Mouse (Mus musculus): ENCODE measurements around the gene Fas. TPM values are rescaled to one million over a fixed set of nuclear protein-coding genes. Genes with fewer than 3 reads are reported as not detected.

Fas gene
- total and polyA plus RNA-seq, 3 experiments = 0.19 to 8.6 (median 8.6) TPM

DNA sequence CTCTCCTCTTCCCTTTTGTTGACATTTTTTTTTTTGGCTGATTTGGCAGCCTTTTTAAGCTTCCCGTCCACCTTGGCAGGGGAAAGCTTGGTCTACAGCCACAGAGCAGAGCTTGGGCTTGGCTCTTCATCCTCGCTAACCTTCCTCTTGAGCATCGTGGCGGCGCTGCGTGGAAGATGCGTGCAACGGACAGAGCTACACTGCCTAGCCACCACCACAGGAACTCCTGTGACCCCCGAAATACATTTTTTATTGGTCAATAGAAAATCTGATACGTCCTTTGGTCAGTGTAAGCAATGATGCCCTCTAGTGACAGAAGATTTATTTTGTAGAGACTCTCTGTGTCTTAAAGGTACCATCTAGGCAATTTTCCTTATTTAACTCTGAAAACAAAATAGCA, 6.1 kb upstream of the Fas start:
- no peak for DNase-seq

DNA sequence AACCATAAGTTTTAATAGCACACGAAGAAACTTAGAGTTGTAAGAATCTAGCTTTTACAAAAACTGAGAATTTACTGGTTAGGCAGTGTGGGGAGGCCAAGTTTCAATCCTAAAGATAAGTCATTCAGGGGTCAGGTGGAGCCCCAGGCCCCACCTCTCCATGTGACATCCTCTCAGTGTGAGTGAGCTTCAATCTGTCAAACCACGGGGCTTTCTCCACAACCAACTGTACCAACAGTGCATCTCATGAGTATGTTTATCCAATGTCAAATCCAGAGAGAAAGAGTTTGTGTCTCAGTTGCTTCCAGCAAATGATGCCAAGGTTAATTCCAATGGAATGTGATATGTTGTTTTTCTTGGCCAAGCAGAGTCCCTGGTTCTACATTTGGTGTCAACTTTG, 5.6 kb upstream of the Fas start:
- DNase-seq = no peak

DNA sequence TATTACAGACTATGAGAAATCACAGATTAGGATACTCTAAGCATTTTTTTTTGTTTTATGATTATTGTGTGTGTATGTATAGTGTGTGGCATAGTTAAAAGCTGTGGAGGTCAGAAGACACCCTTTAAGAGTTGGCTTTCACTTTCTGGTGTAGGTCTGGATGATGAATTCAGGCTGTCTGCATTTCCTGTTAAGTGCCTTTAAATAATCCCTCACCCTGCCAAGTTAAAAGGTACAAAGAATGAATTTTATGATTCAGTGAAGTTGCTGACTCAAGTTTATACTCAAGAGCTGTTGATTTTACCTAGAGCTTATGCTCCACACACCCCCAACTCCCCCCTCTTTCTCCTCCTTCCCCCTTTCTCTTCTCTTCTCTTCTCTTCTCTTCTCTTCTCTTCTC, 3.2 kb upstream of the Fas start:
- no peak for DNase-seq

DNA sequence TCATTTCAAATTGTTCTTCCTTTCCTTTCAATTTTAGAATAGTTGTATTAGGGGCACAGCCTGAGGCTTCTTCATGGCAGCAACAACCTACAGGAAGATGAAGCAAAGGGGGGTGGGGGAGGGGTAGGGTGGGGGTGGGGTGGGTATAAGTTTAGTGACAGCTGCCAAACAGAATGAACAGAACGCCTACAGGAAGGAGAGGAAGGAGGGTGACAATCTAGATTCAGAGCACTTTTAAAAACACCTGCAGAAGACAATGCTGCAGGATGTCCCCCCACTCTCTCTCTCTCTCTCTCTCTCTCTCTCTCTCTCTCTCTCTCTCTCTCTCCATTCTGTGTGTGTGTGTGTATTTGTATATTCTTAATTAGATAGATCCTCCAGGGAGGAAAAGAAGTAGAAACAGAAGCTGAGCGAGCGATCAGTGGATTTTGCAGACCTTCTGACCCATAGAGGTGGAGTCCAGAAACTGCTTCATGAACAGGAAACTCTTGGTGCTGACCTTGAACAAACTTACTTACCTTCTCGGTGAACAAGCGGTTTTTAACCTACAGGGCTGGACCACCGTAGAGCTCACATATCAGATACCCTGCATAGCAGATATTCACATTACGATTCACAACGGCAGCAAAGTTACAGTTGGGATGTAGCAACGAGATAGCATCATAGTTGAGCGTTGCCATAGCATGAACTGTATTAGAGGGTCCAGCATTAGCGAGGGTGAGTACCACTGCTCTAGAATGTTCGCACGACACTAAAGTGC, 2.6 kb upstream of the Fas start:
- no peak for DNase-seq

DNA sequence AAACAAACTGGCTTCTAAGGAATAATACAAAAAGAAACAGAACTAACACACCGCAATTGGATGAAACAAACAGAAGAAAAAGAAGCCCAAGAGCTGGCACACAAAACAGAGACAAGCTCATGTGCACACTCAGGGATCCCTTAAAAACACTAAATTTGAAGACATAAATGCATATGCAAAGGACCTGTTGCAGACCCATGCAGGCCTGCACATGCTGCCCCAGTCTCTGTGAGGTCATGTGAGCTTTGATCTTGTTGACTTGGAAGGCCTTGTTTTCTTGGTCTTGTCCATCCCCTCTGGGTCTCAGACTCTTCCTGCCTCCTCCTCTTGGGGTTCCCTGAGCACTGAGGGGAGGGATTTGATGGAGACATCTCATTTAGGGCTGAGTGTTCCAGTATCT, 1.8 kb upstream of the Fas start:
- DNase-seq = no peak

DNA sequence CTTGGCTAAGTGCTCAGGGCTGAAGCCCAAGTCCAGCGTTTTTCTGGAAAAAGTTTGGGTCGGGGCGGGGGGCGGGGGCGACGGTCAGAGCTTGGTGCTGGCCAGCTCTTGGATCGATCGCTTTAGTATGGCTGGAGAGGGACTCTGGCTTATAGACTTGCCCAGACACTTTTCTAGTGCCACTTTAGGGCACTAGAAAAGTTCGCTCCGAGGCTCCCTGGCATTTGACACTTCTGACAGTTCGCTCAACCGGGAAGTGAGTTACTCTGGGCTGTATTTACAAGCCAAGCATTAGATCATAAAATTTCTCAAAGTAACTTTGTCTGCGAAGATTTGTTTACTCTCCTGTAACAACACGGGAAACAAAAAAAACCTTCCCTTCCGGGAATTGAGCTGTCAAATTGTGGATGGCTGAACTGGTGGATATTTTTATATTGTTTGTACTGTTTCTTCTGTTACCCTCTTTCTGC, 441 bp downstream of the Fas start:
- no peak for DNase-seq

DNA sequence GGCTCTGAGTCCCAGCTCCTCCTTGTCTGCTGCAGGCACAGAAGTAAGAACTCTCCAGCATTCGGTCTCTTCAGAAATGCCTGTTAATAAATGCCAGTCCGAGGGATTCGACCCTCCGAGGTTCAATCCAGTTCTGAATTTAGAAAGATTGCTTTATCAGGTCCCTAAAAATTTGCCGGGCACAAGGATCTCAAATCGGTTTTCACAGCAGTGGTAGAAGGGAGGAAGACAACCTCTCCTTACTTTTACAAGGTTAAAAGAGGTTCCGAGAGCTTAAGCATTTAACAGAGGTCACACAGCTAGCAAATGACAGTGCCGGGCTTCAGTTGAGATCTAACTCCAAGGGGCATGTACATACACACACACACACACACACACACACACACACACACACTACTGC, 913 bp downstream of the Fas start:
- DNase-seq = no peak

DNA sequence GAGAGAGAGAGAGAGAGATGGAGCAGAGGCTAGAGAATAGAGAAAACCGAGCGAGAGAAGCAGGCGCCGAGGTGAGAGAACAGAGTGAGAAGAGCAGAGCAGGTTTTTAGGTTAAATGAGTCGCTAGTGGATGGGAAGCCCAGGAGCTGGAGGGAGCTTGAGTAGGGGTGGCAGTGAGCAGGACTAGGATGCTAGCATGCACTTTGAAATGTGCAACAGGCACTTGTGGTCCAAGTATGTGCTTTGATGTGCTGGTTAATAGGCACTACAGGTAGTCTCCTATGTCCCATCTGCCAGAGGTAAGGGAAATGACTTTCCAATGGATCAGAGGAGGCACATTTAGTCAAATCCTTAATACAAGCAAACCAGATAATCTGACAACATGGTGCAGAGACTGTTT, 1.5 kb downstream of the Fas start:
- no peak for DNase-seq

DNA sequence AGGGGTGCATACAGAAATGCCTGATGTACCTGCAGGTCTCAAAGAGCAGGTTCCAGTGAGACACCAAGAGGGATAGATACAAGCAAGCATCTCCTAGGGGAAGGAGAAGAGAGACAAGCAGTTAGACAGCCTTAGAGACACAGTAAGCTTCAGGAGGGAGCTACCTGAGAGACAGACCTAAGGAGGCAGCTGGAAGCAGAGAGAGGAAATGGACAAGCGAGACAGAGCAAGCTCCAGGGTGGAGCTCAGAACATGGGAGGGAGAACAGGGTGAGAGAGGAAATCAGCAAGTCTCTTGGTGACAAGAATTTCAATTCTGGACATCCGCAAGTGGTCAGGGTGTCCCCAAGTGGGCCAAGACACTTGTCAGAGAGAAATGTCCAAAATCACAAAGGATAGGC, 2.2 kb downstream of the Fas start:
- DNase-seq = no peak

DNA sequence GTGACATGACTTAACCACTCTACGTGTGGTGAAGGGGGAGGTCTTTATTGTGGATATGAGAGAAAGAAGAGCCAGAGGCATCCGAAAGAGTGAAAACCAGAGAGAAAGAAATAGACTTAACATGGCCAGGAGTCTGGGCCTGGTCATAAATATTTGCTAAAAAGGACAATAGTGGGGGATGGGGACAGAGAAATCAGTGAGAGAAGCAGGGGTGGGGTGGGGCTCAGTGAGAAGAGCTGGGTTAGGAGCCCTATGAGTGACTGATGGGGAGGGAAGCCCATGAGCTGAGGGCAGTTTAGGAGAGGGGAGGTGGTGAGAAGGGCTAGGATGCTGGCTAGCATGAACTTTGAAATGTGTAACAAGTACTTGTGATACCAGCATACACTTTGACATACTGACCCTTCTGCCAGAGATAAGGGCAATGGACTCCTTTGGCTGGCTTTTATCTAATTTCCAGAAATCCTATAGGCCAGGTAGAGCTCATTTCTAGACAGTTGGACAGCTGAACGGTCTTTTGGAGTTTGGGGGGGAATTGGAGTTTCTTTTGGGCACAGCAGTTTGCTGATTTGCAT, 3.0 kb downstream of the Fas start:
- no peak for DNase-seq

DNA sequence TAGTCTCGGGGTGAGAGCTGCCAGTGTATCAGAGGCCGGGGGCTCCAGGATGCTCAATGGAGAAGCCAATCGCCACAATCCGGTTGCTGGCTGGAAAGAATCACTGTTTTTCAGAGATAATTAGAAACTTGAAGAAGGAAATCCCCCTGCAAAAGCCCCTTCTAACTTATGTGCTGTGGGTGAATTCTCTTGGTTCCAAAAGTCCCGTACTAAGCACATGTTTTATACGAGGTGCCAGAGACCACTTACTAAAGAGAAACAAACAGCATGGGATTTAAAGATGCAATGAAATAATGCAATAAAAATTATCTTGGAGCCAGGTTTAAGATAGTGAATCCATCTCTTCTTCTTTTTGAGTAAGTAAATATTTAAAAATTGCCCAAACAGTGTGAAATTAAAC, 5.0 kb downstream of the Fas start:
- no peak for DNase-seq

DNA sequence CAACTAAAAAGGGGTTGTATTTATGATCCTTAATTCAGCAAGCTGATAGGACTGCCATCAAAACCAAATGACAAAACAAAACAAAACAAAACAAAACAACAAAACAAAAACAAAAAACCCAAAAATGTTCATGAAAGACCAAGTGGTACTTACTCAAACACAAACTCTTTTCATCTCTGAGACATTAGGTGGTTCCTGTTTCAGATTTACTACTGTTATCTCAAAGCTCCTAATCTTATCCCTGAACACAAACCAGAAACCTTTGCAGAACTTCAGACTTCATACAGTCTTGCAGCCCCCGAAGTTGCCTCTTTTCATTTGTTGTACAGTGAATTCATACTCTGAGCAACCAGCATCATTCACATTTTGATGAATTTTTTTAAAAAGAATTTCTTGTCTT, 8.1 kb downstream of the Fas start:
- DNase-seq = no peak

DNA sequence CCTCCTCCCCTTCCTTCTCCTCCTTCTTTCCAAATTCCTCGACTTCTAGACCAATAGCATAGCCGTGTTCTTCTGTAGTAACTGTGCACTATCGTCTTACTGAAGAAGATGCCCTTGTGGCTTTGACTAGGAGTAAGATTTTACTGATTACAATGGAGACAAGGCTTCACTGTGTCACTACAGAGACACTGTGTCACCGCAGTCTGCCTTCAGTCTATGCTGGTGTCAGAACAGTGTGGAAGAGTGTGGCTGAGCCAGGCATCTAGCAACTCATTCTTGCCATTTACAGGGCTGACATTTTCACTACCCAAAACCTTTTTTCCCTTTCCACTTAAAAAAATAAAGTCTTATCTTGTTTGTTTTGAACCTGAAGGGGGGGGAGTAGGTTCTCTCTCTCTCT, 8.8 kb downstream of the Fas start:
- no peak for DNase-seq

DNA sequence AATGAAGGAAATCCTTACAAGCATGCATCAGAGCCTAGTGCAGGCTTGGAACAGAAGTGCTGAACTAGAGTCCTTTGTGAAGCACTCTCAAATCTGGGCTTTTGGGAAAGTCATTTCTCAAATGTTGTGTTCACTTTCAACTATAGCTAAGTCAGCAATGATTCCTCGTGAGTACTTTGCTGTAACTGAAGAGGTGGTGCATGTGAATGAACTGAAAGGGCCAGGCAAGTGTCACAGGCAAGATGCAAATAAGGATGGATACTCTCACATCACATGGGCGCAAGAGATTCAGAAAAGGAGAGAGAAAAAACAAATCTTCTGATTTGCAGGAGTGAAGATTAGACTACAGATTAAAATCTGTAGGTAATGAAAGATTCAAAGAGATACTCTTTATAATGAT, 10.0 kb downstream of the Fas start:
- no peak for DNase-seq

DNA sequence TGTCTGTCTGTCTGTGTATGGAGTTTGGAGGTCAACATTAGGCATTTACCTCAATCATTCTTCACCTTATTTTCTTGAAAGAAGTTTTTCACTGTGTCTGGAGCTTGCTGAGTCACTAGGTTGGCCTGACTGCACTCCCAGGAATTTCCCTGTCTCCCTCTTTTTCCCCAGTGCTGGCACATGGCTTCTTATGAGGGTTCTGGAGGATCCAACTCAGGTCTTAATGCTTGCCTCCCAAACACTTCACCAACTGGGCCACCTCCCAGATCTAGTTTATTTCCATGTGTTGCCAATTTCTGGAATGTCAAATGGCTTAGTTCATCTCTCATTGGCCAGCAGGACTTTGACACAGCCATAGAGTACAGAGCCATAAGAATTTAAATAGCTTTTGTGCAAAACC, 14.5 kb downstream of the Fas start:
- DNase-seq = no peak

DNA sequence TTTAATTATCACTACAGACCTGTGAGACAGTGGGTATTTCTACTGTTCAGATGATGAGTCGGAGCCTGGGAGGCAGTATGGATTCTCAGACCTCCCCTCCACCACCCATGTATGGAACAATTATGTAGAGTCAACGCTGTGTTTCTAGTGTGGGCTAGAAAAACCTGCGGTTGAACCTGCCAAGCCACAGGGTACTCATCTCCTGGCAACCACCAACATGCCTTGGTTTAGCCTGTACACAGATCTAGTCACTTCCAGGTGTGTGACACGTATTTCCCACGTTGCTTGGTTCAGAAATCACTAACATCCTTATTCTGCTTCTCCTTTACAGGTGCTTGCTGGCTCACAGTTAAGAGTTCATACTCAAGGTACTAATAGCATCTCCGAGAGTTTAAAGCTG, 16.3 kb downstream of the Fas start:
- DNase-seq = no peak

DNA sequence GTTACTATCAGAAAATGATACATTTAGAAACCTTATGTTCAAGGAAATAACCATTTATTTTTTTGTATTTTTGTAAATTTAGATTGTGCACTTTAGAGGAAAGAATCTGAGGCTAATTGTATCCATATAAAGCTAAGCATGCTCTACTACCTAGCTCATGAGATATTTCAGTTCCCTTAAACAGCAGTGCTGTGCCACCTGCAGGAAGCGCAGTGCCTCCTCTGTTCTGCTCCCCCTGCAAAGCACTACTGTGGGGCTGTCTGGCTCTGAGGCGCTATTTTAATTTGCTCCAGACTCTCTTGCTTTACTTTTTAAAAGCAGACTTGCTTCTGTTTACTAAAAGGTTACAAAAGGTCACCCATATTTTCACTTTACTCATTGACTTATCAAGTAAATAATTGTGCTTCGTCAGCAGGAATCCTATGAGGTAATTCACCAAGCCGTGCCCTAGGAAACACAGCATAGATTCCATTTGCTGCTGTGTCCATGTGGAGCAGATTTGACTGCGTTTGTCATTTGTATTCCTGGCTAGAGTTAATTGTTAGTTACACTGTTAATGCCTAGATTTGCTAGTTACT, 21.8 kb downstream of the Fas start:
- no peak for DNase-seq

DNA sequence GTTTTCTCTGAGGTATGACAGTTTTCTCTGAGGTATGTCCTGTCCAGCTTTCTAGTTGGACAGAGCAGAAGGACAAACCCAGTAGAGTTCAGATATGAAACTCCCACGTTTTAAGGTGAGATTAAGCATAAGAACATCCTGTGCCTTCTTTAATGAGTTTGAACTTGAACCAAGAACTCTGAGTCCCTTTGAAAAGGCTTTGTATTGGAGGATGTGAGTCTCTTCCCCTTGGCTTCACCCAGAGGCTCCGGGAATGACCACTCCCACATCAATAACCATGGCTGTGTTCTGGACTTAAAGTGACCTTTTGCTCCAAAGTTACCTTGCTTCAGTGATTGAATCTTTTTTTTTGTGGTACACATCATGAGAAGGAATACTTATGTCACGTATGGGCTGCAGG, 37.6 kb downstream of the Fas start:
- no peak for DNase-seq

DNA sequence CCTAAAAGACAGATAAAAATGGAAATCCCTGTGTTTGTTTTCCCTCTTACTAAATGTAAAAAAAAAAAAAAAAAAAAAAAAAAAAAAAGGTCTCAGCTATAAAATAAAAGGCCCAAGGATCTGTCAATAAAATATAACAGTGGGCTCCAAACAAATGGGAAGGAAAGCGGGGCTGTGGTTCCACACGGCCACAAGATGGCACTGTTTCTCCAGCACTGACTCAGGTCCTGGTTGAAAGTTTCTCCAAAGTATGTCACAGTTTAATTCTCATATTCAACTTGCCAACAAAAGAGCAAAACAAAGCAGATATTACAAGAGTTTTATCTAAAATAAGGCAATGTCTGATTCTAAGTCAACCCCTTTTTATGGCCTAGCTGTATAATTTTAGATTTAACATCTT, 43.8 kb downstream of the Fas start:
- peak; percentile 55 for DNase-seq

DNA sequence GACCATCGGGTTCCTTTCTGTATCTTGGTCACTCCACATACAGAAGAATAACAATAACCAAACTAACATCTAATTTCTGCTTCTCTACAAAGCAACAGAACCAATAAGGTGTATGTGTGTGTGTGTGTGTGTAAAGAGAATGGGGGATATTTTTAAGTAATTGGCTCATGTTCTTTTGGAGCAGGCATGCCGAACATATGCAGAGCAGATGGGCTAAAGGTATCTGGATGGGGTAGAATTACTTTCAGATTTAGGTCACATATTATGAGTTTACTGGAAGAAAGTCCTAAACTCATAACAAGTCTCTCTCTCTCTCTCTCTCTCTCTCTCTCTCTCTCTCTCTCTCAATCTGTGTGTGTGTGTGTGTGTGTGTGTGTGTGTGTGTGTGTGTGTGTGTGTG, 54.2 kb downstream of the Fas start:
- DNase-seq = no peak

DNA sequence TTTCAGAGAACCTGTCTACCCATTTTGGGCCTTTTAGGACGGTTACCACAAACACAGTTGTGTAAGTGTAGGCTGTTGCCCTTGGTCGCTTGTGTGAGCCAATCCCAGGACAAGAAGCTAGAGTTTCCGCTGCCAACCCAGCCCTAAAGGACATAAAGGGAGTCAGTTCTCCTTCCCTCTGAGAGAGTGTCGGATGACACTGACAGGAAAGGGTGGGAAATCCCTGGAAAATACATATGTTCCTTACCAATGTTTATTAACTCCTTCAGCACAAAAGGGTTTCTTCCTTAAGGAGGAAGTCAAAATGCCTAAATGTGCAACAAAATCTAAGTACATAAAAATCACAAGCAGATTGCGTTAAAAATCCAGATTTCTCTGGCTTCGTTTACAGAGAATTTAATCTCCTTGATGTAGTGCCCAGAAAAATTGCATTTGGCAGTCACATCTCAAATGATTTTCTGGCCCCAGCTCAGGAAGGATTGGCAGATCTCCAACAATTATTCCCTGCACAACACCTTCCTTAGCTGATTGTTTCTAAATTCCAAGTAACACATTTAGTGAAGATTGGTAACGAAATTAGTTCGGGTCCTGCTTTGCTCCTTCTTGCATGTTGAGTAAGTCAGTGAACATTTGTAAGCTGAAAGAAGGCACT, 55.3 kb downstream of the Fas start:
- DNase-seq = peak; percentile 14

DNA sequence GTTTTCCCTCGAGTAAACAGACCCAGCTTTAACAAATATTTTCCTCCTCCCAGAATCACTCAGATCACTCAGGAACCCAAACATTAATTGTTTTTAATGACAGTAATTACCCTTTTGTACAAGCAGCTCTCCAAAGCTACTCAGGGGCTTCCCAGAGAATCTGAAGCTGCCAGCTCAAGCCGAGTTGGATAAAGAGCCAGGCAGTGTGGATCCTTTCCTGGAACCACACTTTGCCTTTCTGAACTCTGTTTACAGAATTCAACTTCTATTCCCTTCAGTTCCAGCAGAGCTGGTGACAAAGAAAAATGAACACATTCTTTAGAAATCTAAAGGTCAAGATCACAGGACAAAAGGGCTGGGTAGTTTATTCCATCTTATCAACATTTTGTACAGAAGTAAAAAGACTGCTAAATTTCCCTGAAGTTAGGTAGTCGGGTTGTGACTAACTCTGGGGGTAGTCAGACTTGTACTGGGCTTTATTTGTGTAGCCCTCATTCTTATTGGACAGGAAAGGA, 62.9 kb downstream of the Fas start:
- peak; percentile 41 for DNase-seq

DNA sequence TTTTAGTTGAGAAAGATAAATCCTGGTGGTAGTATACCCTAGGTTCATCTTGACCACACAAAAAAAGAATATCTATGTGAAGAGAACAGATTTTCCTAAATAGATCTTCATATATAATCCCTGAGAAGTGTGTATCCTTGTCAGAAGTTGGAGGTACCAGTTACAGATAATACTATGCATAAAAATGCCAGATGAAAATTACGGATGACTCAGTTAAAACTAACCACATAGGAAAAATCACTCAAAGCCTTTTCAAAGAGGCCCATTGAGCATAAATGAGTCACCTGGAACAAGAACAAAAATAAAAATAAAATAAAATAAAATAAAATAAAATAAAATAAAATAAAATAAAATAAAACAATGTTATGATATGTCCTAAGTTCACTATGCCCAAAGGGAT, 72.2 kb downstream of the Fas start:
- no peak for DNase-seq
